Mouse (Mus musculus) embryo, embryonic 11 days (tissue): ENCODE results near the gene Plekhb2.

Experiments used
- DNase-seq: peaks from one replicate; pipeline ENCODE4 v3.0.0-alpha.2; 2015

Plekhb2 gene

DNA sequence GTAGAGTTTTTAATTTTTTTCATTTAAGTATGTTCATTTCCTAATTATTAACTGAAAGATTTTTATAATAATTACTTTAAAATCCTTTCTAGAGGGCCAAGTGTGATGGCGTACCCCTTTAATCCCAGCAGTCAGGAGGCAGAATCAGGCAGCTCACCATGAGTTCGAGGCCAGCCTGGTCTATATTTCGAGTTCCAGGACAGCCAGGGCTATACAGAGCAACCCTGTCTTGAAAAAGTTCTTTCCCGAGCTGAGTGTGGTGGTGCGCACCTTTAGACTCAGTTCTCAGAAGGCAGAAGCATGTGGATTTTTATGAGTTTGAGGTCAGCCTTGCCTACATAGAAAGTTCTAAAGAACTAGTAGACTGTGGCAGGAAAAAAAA, 17.8 kb downstream of the Plekhb2 start:
- DNase-seq: no peak

DNA sequence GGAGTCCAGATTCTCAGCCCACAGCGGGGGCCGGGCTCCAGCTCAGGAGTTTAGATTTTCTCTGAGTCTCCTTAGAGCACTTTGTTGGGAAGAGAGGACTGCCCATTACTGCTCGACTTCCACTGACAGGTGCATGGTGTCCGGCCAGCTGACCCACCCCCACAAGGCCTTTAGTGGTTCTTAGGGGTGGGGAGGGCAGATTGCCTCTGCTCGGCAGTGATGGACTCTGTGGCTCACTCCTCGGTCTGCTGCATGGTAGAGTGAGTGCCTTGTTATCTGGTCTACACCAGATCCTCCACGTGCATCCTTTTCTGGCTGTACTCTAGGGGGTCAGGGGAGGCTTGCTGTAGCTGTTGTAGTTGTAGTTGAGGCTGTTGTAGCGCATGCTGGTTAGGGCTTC, 18.6 kb downstream of the Plekhb2 start:
- DNase-seq: no peak

- no peak for DNase-seq
These were observed 19.5 kb downstream of the Plekhb2 start for GRCm38 (mm10) chr1:34869231-34869630.

DNA sequence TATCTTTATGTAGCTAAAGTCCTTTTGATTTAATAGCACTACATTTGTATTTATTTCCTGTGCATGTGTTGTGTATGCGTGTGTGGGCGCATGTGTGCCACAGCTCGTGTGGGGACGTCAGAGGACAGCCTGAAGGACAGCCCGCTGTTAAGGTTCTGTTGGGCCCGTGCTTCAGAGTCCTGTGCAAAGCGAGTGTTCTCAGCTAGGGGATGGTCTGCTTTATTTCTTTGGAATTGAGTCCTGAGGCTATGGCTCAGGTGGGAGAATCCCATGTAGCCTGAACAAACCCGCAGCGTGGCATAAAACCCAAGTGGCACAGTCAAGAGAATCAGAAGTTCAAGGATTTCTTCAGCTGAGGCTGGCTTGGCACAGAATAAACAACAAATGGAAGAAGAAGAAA, 21.4 kb downstream of the Plekhb2 start:
- DNase-seq: no peak

- DNase-seq: no peak
These were observed 23.8 kb downstream of the Plekhb2 start for GRCm38 (mm10) chr1:34873551-34873950.

GRCm38 (mm10) chr1:34879611-34880010, 29.8 kb downstream of the Plekhb2 start:
- DNase-seq: no peak

DNA sequence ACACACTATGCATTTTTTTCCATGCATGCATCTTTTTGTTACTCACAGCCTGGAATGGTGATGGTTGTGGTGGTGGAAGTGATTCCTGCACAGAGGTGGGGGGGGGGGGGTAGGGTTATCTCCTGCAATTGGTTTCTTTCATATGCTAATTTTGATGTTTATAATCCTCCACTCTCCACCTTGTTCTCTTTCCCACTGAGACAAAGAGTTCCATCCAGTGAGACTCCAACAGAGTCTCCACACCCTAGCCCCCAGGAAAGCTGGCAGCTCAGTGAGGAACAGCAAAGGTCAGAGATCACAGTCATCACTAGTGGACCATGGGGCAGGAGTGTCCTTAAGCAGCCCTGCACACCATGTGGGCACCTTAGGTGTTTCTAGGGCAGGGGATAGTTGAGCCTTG, 34.0 kb downstream of the Plekhb2 start:
- DNase-seq: no peak

GRCm38 (mm10) chr1:34891559-34892289, 41.9 kb downstream of the Plekhb2 start:
- DNase-seq: peak; percentile 70

- DNase-seq: no peak
These were observed 42.7 kb downstream of the Plekhb2 start for GRCm38 (mm10) chr1:34892466-34892865.

DNA sequence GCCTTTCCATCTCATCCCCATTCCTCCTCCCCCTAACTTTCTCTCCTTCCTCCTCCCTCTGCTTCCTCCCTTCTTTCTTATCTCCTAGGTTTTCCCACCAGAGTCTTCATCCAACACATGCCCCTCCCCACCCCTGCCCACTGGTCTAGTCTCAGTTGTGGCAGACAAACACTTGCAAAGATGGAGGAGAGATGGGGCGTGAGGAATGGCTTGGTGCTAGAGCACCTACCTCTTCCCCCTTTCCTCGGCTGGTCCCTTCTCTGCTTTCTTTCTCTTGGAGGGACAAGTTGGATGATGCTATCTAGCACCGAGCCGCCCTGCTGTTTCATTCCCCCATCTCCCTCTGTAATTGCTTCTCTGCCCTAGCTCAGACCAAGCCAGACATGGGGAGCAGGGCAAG, 43.6 kb downstream of the Plekhb2 start:
- DNase-seq: no peak

DNA sequence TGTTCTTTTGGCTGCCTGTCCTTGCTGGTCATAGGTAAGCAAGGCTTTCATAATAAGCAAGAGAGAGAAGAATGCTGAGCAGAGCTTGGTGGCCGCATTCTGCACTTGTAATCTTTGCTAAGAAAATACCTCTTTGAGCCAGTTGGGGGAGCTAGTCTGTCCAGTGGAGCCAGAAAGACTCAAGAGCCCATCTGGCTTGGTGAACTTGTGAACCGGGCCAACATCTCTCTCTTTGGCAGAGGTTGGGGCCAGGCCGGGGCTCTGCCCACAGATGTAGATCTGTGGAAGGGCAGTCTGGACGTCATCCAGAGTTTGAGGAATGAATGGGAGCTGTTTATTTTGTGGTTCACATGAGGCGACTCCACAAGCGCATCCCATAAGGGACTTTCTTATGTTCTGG, 44.1 kb downstream of the Plekhb2 start:
- peak; percentile 20 for DNase-seq

DNA sequence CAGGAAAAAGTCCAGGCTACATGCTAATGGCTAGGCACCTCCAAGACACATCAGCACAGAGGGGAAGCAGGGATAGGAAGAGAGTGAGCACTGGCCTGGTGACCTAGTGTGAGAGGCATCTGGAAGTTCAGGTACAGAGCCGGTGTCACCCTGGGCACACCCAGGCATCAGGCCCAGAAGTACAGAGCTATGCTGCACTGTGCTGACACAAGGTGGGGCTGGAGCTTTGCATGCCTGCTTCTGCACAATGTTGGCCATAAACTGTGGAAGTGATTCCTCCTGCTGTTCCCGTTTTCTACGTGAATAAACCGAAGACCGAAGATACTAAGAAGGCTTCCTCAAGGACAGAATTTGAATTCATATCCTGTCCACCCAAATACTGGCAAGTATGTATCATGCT, 46.3 kb downstream of the Plekhb2 start:
- DNase-seq: no peak

GRCm38 (mm10) chr1:34896898-34897297, 47.1 kb downstream of the Plekhb2 start:
- peak; percentile 71 for DNase-seq

- DNase-seq: no peak
These were observed 78.9 kb downstream of the Plekhb2 start for GRCm38 (mm10) chr1:34928656-34929055.
